Mouse (Mus musculus) liver, embryonic 12.5 days (tissue): Measurements from ENCODE around the gene Raver2. TPM values are rescaled to one million over a fixed set of nuclear protein-coding genes. Genes with fewer than 3 reads are reported as not detected.
A peak's percentile ranks its signal among the peaks of the same experiment; 100 is the strongest.

ENCODE experiments used
- ATAC-seq: fragments of 200-750 bp; cut with Nextera tagmentation; 2 replicates; pipeline ENCODE4 v1.8.0; 2017; ENCODE audit warnings: moderate number of reproducible peaks, mild to moderate bottlenecking, moderate library complexity
- H3K27ac ChIP-seq: fragments of 300-500 bp; sonication (generic); 2 replicates; pipeline ENCODE4 v1.5.1; 2016; ENCODE audit warnings: mild to moderate bottlenecking
- H3K27me3 ChIP-seq: fragments of 300-500 bp; sonication (generic); replicated peaks from 2 replicates; pipeline ENCODE4 v1.6.1; 2016; ENCODE audit warnings: mild to moderate bottlenecking, moderate library complexity
- H3K36me3 ChIP-seq: fragments of 300-500 bp; sonication (generic); 2 replicates; pipeline ENCODE4 v1.6.1; 2016; ENCODE audit warnings: mild to moderate bottlenecking, moderate library complexity
- H3K4me1 ChIP-seq: fragments of 300-500 bp; sonication (generic); 2 replicates; pipeline ENCODE4 v1.6.1; 2016
- H3K4me2 ChIP-seq: fragments of 300-500 bp; sonication (generic); 2 replicates; pipeline ENCODE4 v1.6.1; 2016; ENCODE audit warnings: mild to moderate bottlenecking, moderate library complexity
- H3K4me3 ChIP-seq: fragments of 300-500 bp; sonication (generic); 2 replicates; pipeline ENCODE4 v1.5.1; 2016; ENCODE audit warnings: mild to moderate bottlenecking, moderate library complexity
- H3K9ac ChIP-seq: fragments of 300-500 bp; sonication (generic); 2 replicates; pipeline ENCODE4 v1.6.1; 2016; ENCODE audit warnings: mild to moderate bottlenecking, moderate library complexity
- H3K9me3 ChIP-seq: fragments of 300-500 bp; sonication (generic); replicated peaks from 2 replicates; pipeline ENCODE4 v1.6.1; 2016; ENCODE audit warnings: mild to moderate bottlenecking, moderate library complexity
- WGBS: fragments of 180-500 bp; shearing (Covaris S2); methylation state at CpG from one replicate; pipeline ENCODE4 v1.1.7; 2016; ENCODE audit not compliant: insufficient replicate concordance; 5-methylcytosine and 5-hydroxymethylcytosine counted together
- polyA plus RNA-seq: library from polyadenylated mRNA; unstranded; fragments of >200 nt; fragmentation: Nextera tagmentation; extraction: Ambion mirVana; gene quantifications from 2 replicates; pipeline ENCODE4 v1.2.1, GENCODE M21; 2016

Raver2 gene
- polyA plus RNA-seq, 1 experiment from 2014 or later: 0.95 TPM

DNA sequence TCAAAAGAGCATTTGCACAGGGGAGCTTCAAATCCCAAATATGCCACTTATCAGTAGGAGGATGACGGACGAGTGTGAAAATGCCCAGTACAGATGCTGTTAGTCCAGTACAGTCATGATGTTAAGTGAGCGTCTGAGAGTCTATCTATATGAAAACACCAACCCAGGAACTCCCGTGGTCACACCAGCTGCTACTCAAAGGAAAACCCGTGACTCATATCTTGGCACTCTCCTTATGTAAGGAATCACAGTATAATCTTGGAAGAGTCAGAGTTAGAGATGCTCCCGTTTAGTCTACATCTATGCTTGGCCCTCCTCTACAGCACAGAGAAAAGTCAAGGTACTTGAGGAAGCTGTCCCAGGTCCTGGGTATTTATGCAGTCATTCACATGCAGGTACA is 89.5 kb downstream of the Raver2 start:
- WGBS: 78% methylated on average over 6 of the region's 6 CpGs
- H3K4me2 ChIP-seq: no peak overlapping the region
- H3K9ac ChIP-seq: no peak overlapping the region
- H3K4me1 ChIP-seq: peaks cover 15% of the 10 kb centered on the region
- no peaks in the 10 kb centered on the region for H3K9me3 ChIP-seq
- no peaks in the 10 kb centered on the region for H3K27me3 ChIP-seq
- H3K36me3 ChIP-seq: peaks cover 96% of the 10 kb centered on the region
- no peak overlapping the region for H3K4me3 ChIP-seq
- H3K27ac ChIP-seq: no peak overlapping the region
- ATAC-seq: no peak

DNA sequence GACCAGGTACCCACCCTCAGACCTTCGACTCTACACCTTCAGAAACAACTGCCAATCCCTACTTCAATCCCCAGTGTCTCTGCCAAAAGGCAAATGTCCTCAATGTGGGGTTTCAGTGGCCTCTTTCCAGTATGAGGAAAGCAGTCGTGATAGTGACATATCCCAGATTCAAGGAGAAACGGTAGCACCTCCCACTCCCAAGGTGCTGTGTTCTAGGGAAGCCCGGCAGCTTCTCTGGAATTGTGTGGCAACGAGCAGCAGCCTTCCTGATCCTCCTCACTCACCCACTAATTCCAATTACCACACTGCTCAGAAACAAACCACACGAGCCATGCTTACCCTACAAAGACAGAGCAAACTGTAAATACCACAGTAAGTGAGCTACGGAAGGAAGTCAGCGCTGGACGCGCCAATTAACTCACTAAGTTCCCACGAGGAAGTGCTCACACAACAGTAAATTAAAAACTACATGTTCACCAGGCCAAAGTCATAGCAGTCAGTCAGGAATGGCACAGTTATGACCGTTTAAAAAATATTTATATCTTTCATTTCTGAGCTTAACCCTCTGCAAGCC is 90.5 kb downstream of the Raver2 start:
- WGBS: 76% methylated on average over 12 of the region's 12 CpGs
- H3K36me3 ChIP-seq: peaks cover 96% of the 10 kb centered on the region
- H3K4me3 ChIP-seq: no peak overlapping the region
- no peaks in the 10 kb centered on the region for H3K27me3 ChIP-seq
- H3K4me2 ChIP-seq: no peak overlapping the region
- H3K9me3 ChIP-seq: no peaks in the 10 kb centered on the region
- peaks cover 15% of the 10 kb centered on the region for H3K4me1 ChIP-seq
- no peak overlapping the region for H3K27ac ChIP-seq
- ATAC-seq: no peak
- no peak overlapping the region for H3K9ac ChIP-seq

DNA sequence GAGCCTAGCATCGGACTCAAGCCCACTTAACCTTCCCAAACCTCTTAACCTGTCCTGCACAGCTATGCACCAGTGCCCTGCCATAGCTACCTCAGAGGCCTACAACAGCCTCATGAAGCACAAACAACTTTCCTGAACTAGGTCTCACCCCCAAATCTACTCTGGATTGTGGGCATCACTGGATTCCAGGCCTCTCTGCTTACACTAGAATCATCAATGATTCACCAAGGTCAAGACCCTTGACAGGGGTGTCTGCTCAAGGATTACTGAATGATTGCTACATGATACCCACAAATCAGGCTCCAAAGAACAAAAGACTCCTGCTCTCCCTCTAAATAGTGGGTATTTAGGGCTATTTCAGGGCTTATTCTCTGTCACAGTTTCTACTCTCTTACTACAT is 92.0 kb downstream of the Raver2 start:
- peaks cover 97% of the 10 kb centered on the region for H3K36me3 ChIP-seq

DNA sequence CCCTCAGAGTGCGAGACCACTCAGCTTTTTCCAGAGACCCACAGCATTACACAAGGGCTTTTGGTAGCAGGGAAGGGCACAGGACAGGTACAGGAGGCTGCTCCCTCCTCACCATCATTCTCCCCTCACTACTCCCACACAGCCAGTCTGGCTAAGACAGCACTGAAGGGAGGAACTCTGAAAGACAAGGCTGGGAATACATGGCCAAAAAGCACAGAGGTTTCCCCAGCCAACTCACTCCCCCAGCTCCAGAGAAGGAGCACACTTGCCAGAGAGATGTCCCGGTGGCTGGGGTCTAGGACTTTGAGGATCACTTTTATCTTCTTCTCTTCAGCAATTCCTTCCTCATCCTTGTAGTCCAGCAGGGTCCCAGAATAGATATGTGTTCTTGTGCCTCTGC is 95.4 kb downstream of the Raver2 start:
- peaks cover 8% of the 10 kb centered on the region; the same call in 1 of the 2 replicates for H3K4me1 ChIP-seq
- H3K4me2 ChIP-seq: no peak overlapping the region
- no peak overlapping the region for H3K27ac ChIP-seq
- H3K9ac ChIP-seq: no peak overlapping the region
- H3K27me3 ChIP-seq: no peaks in the 10 kb centered on the region
- no peak overlapping the region for H3K4me3 ChIP-seq
- H3K36me3 ChIP-seq: peaks cover 90% of the 10 kb centered on the region
- 73% methylated on average over 2 of the region's 2 CpGs for WGBS
- H3K9me3 ChIP-seq: no peaks in the 10 kb centered on the region
- no peak for ATAC-seq

More for the DNA sequence above, 92.0 kb downstream of the Raver2 start:
- H3K9ac ChIP-seq: no peak overlapping the region
- 70% methylated on average over 1 of the region's 1 CpGs for WGBS
- peaks cover 6% of the 10 kb centered on the region for H3K4me1 ChIP-seq
- H3K27ac ChIP-seq: no peak overlapping the region
- ATAC-seq: no peak
- no peaks in the 10 kb centered on the region for H3K9me3 ChIP-seq
- H3K4me3 ChIP-seq: no peak overlapping the region
- H3K4me2 ChIP-seq: no peak overlapping the region
- H3K27me3 ChIP-seq: no peaks in the 10 kb centered on the region

DNA sequence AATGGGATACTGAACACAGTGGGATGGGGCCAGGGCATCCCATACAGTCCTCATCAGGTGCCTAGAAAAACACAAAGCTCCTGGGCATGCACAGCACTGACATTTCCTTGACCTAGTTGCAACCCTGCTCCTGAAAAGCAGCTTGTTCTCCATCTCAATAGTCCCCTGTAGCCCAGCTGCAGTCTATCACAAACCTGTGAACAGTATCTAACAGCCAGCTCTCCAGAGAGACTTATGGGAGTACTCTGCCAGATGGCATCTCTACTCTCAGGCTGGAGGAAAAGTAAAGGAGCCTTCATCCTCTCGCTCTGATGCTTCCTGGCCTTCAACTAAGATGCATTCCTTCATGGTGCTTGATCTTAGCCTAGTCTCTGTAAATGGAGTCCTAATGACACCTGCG is 95.9 kb downstream of the Raver2 start:
- Histone ChIP-seq H3K36me3 (peaks cover 90% of the 10 kb centered on the region), H3K4me2 (no peak overlapping the region), H3K27me3 (no peaks in the 10 kb centered on the region), H3K4me1 (peaks cover 8% of the 10 kb centered on the region; the same call in 1 of the 2 replicates), H3K9me3 (no peaks in the 10 kb centered on the region), H3K27ac (no peak overlapping the region), H3K9ac (no peak overlapping the region), H3K4me3 (no peak overlapping the region)
- ATAC-seq: no peak
- 82% methylated on average over 2 of the region's 2 CpGs for WGBS

DNA sequence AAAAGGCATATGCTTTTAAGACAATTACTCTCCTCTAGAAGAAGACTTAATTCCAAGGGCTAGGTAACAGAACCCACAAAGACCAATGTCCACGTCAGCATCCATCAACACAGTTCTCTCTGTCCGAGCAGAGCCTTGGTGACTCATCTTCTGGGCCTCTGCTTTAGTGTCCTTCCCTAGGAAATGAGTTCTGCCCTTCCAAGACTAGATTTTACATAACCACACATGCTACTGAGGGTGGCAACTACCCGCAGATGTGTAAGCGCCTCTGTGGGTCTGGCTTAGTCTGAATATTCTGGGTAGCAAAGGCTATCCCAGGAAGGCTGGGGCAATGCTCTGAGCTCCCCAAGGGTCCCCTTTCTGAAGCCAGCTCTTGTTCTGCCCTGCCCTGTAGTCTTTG is 97.0 kb downstream of the Raver2 start:
- ATAC-seq: no peak
- no peak overlapping the region for H3K4me3 ChIP-seq
- H3K27me3 ChIP-seq: no peaks in the 10 kb centered on the region
- peaks cover 90% of the 10 kb centered on the region for H3K36me3 ChIP-seq
- no peak overlapping the region for H3K27ac ChIP-seq
- peaks cover 8% of the 10 kb centered on the region; the same call in 1 of the 2 replicates for H3K4me1 ChIP-seq
- no peak overlapping the region for H3K4me2 ChIP-seq
- 79% methylated on average over 4 of the region's 4 CpGs for WGBS
- H3K9me3 ChIP-seq: no peaks in the 10 kb centered on the region
- H3K9ac ChIP-seq: no peak overlapping the region

DNA sequence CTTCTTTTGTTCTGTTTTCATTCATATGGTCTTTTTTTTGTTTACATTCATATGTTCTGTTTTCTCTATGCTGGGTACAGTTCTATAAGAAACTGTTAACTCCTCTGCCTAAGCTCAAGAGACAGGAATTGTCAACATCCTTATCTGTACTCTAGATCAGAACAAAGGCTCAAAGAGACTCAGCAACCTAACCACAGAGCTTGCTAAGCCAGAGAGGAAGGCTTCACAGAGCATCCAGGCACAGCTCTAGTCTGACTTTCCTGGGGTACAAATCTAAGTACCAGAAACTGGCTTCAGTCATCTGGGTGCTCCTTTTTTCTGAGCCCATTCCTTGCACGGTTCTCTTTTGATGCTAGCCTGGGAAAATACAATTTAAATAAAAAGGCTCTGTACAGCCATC is 99.0 kb downstream of the Raver2 start:
- Histone ChIP-seq H3K4me3 (no peak overlapping the region), H3K4me2 (no peak overlapping the region), H3K36me3 (peaks cover 87% of the 10 kb centered on the region), H3K27me3 (no peaks in the 10 kb centered on the region), H3K9me3 (no peaks in the 10 kb centered on the region), H3K4me1 (peaks cover 8% of the 10 kb centered on the region; the same call in 1 of the 2 replicates), H3K9ac (no peak overlapping the region), H3K27ac (no peak overlapping the region)
- ATAC-seq: no peak
- 86% methylated on average over 1 of the region's 1 CpGs for WGBS

DNA sequence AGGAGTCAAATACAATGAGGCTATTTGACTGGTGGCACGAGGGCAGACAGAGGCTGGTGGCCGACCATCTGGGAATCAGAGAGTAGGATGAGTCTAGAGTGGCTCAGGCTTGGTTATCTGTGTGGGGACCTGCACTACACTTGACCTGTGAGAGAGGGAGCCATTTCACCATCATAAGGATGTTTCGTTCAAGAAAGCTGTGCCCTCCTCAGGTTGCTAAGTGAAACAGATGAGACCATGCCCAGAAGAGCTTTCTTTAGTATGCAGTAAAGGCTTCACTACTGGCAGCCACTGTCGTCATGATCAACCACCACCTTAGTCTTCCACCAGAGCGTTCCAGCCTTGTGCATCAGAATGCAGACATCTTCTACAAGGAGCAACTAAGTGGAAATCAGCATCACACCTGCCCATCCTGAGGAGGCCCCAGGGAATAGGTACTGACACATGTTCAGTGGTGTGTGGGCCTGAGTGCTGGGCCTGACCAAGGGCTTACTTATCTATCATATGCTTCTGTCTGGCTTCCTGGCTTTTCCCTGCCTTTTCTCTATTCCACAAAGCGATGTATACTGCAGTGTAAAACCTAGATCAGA is 99.5 kb downstream of the Raver2 start:
- Histone ChIP-seq H3K9ac (no peak overlapping the region), H3K27me3 (no peaks in the 10 kb centered on the region), H3K27ac (no peak overlapping the region), H3K9me3 (no peaks in the 10 kb centered on the region), H3K4me3 (no peak overlapping the region), H3K36me3 (peaks cover 87% of the 10 kb centered on the region), H3K4me1 (peaks cover 9% of the 10 kb centered on the region; the same call in 1 of the 2 replicates), H3K4me2 (no peak overlapping the region)
- 51% methylated on average over 6 of the region's 6 CpGs for WGBS
- ATAC-seq: peak; percentile 48; the same call in 1 of the 2 replicates

DNA sequence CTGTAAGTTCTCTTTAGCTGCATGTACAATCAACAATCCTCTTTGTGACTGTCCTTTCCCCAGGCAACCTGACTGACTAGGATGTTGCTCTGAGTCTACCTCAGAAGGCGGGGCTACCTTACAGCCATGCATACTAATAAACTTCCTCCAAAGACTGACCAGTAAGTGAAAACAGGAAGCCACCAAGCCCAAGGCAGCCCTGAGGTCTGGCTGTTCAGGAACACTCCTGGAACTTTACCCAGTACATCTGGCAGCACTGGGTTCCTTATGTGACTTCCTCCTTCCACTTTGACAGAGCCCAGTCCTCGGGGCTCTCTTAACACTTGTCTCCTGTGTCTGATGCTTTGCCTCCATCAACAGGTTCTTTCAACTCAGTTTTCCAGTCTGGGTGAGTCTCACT is 104.0 kb downstream of the Raver2 start:
- no peak overlapping the region for H3K27ac ChIP-seq
- ATAC-seq: no peak
- peaks cover 83% of the 10 kb centered on the region for H3K36me3 ChIP-seq

DNA sequence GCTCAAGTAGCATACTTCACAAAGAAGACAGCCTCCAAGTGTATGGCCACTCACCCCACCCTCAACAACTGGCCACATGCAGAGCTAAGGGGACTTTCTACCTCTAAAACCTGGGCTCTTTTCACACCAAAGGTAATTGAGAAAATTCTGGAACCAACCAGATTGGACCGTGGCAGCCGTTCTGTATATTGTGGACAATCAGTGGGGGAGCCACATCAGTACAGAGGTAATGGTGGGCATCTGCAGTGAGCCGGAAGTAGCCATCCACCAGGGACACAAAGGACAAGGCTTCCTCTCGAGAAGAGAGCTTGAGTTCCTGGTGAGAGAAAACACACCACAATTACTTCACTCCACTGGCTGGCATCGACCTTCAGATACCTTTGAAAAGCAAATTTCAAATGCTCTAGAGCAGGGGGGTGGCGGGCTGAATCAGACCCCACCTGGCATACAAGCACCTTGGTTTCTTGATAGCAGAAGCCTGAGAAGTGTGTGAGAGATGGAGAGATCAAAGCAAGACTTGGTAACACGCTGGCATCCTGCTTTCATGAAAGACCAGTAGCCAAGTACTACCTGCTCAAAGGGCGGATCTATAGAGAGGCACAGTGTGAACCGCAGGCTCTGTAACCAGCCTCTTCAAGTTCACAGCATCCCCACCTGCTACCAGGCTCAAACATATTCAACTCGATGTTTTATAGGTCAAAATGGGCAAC is 106.3 kb downstream of the Raver2 start:
- ATAC-seq: no peak
- H3K4me2 ChIP-seq: no peak overlapping the region
- H3K4me1 ChIP-seq: peaks cover 43% of the 10 kb centered on the region
- 78% methylated on average over 10 of the region's 10 CpGs for WGBS
- peaks cover 79% of the 10 kb centered on the region for H3K36me3 ChIP-seq
- H3K9ac ChIP-seq: no peak overlapping the region
- H3K27me3 ChIP-seq: no peaks in the 10 kb centered on the region
- no peaks in the 10 kb centered on the region for H3K9me3 ChIP-seq
- no peak overlapping the region for H3K4me3 ChIP-seq
- H3K27ac ChIP-seq: peak overlapping the region; percentile 69; the same call in 1 of the 2 replicates

More for the DNA sequence above, 104.0 kb downstream of the Raver2 start:
- no peak overlapping the region for H3K4me2 ChIP-seq
- H3K4me3 ChIP-seq: no peak overlapping the region
- peaks cover 46% of the 10 kb centered on the region for H3K4me1 ChIP-seq
- 58% methylated on average over 2 of the region's 2 CpGs for WGBS
- no peak overlapping the region for H3K9ac ChIP-seq
- no peaks in the 10 kb centered on the region for H3K9me3 ChIP-seq
- no peaks in the 10 kb centered on the region for H3K27me3 ChIP-seq

DNA sequence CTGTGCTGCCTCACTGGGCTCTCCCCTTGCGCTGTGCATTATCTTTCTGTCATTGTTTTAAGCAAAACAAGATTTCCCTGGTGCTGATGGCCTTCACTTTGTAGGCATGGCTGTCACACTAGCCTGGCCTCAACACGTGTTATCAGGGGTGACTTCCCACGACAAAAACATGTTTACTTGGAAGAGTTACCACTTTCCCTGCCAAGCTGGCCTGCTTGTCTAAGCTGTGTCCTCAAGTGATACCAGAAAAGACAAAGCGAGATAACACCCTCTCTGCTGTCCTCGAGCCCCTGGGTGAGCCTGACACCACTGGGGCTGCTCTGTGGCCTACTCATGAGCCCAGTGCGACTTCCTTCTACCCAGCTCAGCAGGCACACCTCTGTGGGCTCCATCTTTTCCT is 107.3 kb downstream of the Raver2 start:
- Histone ChIP-seq H3K27ac (peak overlapping the region; percentile 69; the same call in 1 of the 2 replicates), H3K27me3 (no peaks in the 10 kb centered on the region), H3K4me1 (peaks cover 53% of the 10 kb centered on the region), H3K9me3 (no peaks in the 10 kb centered on the region), H3K9ac (peak overlapping the region; percentile 2; the same call in 1 of the 2 replicates), H3K36me3 (peaks cover 75% of the 10 kb centered on the region), H3K4me2 (peak overlapping the region; percentile 8), H3K4me3 (no peak overlapping the region)
- WGBS: 18% methylated on average over 6 of the region's 6 CpGs
- ATAC-seq: peak; percentile 91

DNA sequence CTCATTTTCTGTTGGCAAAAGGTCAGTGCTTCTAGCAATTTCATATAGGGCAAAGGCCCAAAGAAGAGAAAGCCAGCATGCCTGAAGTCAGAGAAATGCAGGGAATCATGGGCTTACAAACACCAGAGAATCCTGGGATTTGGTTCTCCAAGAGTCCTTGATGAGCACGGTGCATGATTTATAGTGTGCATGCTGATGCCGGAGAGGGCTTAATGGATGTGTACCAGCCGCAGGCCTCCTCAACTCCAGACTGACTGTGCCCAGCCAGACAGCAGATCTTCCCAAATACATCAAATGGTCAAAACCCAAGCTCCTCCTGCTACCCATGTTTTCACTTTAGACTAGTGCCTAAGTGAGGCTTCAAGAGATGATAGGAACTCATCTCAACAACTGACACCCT is 109.0 kb downstream of the Raver2 start:
- 81% methylated on average over 3 of the region's 3 CpGs for WGBS
- Histone ChIP-seq H3K27me3 (no peaks in the 10 kb centered on the region), H3K4me3 (no peak overlapping the region), H3K9me3 (no peaks in the 10 kb centered on the region), H3K4me2 (no peak overlapping the region), H3K27ac (no peak overlapping the region), H3K4me1 (peaks cover 55% of the 10 kb centered on the region), H3K36me3 (peaks cover 76% of the 10 kb centered on the region), H3K9ac (no peak overlapping the region)
- no peak for ATAC-seq
